26 mouse cellular contexts compared by ENCODE assay signal in genomic region chr2:166709883-166710282, GRCm38 (mm10). TPM values are rescaled to one million over a fixed set of nuclear protein-coding genes. Genes with fewer than 3 reads are reported as not detected.
DNase-seq lines count a peak whose midpoint lies in the region; ATAC-seq and TF ChIP-seq lines count a peak whose summit lies in the region.
"Had no signal": no experiment of that assay in that cellular context is flagged by ENCODE, and none has a peak within 500 bp of the region (broad histone marks: within the 10 kb centered on the region; RNA-seq: fewer than 3 reads in every experiment).

No protein-coding gene starts in this region.

- 0 out of 4 replicates have a peak, but pooled peaks of 1 of the 2 experiments have one; percentile 19 for TF ChIP-seq EP300 in MEL (IDR thresholded peaks at IDR 0.05; ENCODE audit: low read depth in 1 of 2, low read length in 2 of 2)

- 0 out of 2 replicates have a peak overlapping the region, but pooled peaks have one; percentile 23 for H3K9ac ChIP-seq in MEL (ENCODE audit: control insufficient read depth, low read depth, low read length, poor library complexity, severe bottlenecking)
- H3K9ac ChIP-seq in hindbrain, embryonic 14.5 days = no peak overlapping the region
- H3K9ac ChIP-seq: heart, embryonic 13.5 days; hindbrain, embryonic 12.5 days; liver, embryonic 14.5 days; midbrain, embryonic 13.5 days; neural tube, embryonic 12.5 days; stomach, embryonic 15.5 days had no signal

- peaks cover 7% of the 10 kb centered on the region for H3K79me2 ChIP-seq in MEL (ENCODE audit: control insufficient read depth, insufficient read depth, low read length, poor library complexity)

- H3K4me3 ChIP-seq in MEL (ENCODE audit: control insufficient read depth in 1 of 2, insufficient read depth in 1 of 2, low read depth in 2 of 2, low read length in 2 of 2) = no peak overlapping the region
- H3K4me3 ChIP-seq in hindbrain, embryonic 14.5 days (replicated peaks; ENCODE audit: low read length) = no peak overlapping the region
- H3K4me3 ChIP-seq: gastrocnemius, adult 2 months; heart, embryonic 13.5 days; hindbrain, embryonic 12.5 days; midbrain, embryonic 13.5 days; neural tube, embryonic 12.5 days; stomach, embryonic 15.5 days had no signal

- no peak overlapping the region for H3K4me2 ChIP-seq in hindbrain, embryonic 14.5 days (replicated peaks)
- H3K4me2 ChIP-seq: heart, embryonic 13.5 days; hindbrain, embryonic 12.5 days; midbrain, embryonic 13.5 days; stomach, embryonic 15.5 days had no signal

- no peaks in the 10 kb centered on the region for H3K9me3 ChIP-seq in MEL (replicated peaks; ENCODE audit: insufficient read depth, low read length)
- no peaks in the 10 kb centered on the region; the same call in 1 of the 2 replicates for H3K9me3 ChIP-seq in hindbrain, embryonic 14.5 days (ENCODE audit: control insufficient read depth, low read length)
- H3K9me3 ChIP-seq: heart, embryonic 13.5 days; hindbrain, embryonic 12.5 days; midbrain, embryonic 13.5 days; stomach, embryonic 15.5 days had no signal

- TF ChIP-seq CTCF in MEL (IDR thresholded peaks at IDR 0.05 in 2 of 3, conservative IDR thresholded peaks at IDR 0.05 in 1 of 3; ENCODE audit: control insufficient read depth in 1 of 3, insufficient read depth in 1 of 3, low read depth in 2 of 3, low read length in 3 of 3, poor library complexity in 1 of 3, severe bottlenecking in 1 of 3) = no peak

- no peak; a peak in 1 of 4 replicates for TF ChIP-seq POLR2A in MEL (IDR thresholded peaks at IDR 0.05; ENCODE audit: control insufficient read depth in 1 of 2, insufficient read depth in 1 of 2, low read depth in 1 of 2, low read length in 2 of 2, poor library complexity in 1 of 2)

- peaks cover 7 to 28% of the 10 kb centered on the region in 2 experiments for H3K4me1 ChIP-seq in MEL (ENCODE audit: control insufficient read depth in 1 of 2, insufficient read depth in 2 of 2, low read length in 2 of 2)
- H3K4me1 ChIP-seq in hindbrain, embryonic 14.5 days (replicated peaks; ENCODE audit: control insufficient read depth, insufficient read depth, low read length) = peaks cover 33% of the 10 kb centered on the region

- TF ChIP-seq RAD21 in MEL (IDR thresholded peaks at IDR 0.05; ENCODE audit: low read depth, low read length) = no peak

- peak; percentile 8 to 35; a peak in 3 of 4 replicates for ATAC-seq in hematopoietic stem cell, adult 5-6 weeks (replicated peaks in 1 of 2; ENCODE audit: insufficient read depth in 1 of 2, low FRiP score in 2 of 2, low TSS enrichment in 1 of 2, low read depth in 1 of 2, poor library complexity in 2 of 2, severe bottlenecking in 2 of 2)
- ATAC-seq in megakaryocyte, adult 5-6 weeks (ENCODE audit: poor library complexity, severe bottlenecking) = peak; percentile 31
- ATAC-seq in hindbrain, embryonic 14.5 days (ENCODE audit: low FRiP score) = no peak
- no peak for ATAC-seq in erythroblast, adult 5-6 weeks (replicated peaks; ENCODE audit: low FRiP score, poor library complexity, severe bottlenecking)
- ATAC-seq: inflammation-experienced regulatory T-cells, adult 6 months; midbrain, embryonic 13.5 days; Patski had no signal

- DNase-seq in A20 (ENCODE audit: low read depth, low spot score) (peak; percentile 41), MEL (ENCODE audit: low read depth, low spot score) (peak; percentile 79)
- no peak for DNase-seq in hindbrain, embryonic 14.5 days (ENCODE audit: low spot score)
- no peak for DNase-seq in layer of hippocampus, adult 9-11 months
- DNase-seq in gastrocnemius, adult 8-10 months (ENCODE audit: low spot score in 2 of 2) = no peak
- DNase-seq: adrenal gland, postnatal 10 days; cerebellum, adult 9-10 months; gastrocnemius, adult 2 months; heart, postnatal 14 days; kidney, adult 18-20 months; lung, postnatal 10 days; retina, postnatal 1 day; right cerebral cortex, postnatal 25 days; thymus, postnatal 25 days had no signal

- no peaks in the 10 kb centered on the region for H3K27me3 ChIP-seq in MEL (ENCODE audit: control insufficient read depth in 1 of 2, insufficient read depth in 2 of 2, low read length in 2 of 2)
- no peaks in the 10 kb centered on the region for H3K27me3 ChIP-seq in hindbrain, embryonic 14.5 days (ENCODE audit: control insufficient read depth, insufficient read depth, low read length)
- H3K27me3 ChIP-seq: heart, embryonic 13.5 days; hindbrain, embryonic 12.5 days; neural tube, embryonic 12.5 days; stomach, embryonic 15.5 days had no signal

- peak overlapping the region; percentile 55 for H3K27ac ChIP-seq in MEL (ENCODE audit: control insufficient read depth, low read depth, low read length)
- H3K27ac ChIP-seq in hindbrain, embryonic 14.5 days = no peak overlapping the region
- H3K27ac ChIP-seq: gastrocnemius, adult 2 months; heart, embryonic 13.5 days; hindbrain, embryonic 12.5 days; kidney, postnatal 0 days; midbrain, embryonic 13.5 days; neural tube, embryonic 12.5 days; stomach, embryonic 15.5 days had no signal

- peaks cover 0 to 15% of the 10 kb centered on the region in 2 experiments; a peak in 2 of 4 replicates for H3K36me3 ChIP-seq in MEL (ENCODE audit: control insufficient read depth in 1 of 2, insufficient read depth in 2 of 2, low read length in 2 of 2)
- H3K36me3 ChIP-seq in hindbrain, embryonic 14.5 days (replicated peaks; ENCODE audit: control insufficient read depth, insufficient read depth) = 0 out of 2 replicates have a peak, but pooled peaks cover 6% of the 10 kb centered on the region
- H3K36me3 ChIP-seq: stomach, embryonic 15.5 days had no signal

- 84% methylated on average over 2 of the region's 2 CpGs for WGBS in hindbrain, embryonic 14.5 days

TF ChIP-seq in MEL, 35 proteins besides CTCF, POLR2A, EP300 and RAD21:
- TF ChIP-seq HCFC1 (IDR thresholded peaks at IDR 0.05; ENCODE audit: low read depth, low read length) (peak; percentile 76), POLR2AphosphoS2 (IDR thresholded peaks at IDR 0.05; ENCODE audit: low read length) (no peak), ZKSCAN1 (IDR thresholded peaks at IDR 0.05; ENCODE audit: low read depth, low read length) (no peak), ZNF384 (IDR thresholded peaks at IDR 0.05; ENCODE audit: low read depth, low read length) (peak; percentile 96), SIN3A (IDR thresholded peaks at IDR 0.05; ENCODE audit: low read length) (peak; percentile 76), RCOR1 (IDR thresholded peaks at IDR 0.05; ENCODE audit: low read depth, low read length) (peak; percentile 56; the same call in 1 of the 2 replicates)

RNA-seq across cellular contexts. Expression of gene Prex1, which starts 3.7 kb away (rescaled TPM):
- total RNA-seq in MEL (2012; rRNA removed) = 8.0 and 8.5 TPM in 2 replicates
- 10 to 100 TPM; 15.8 to 33.1 TPM for polyA plus RNA-seq in MEL (2012; ENCODE audit: insufficient read depth in 1 of 2, insufficient read length in 2 of 2, low read depth in 1 of 2, low replicate concordance in 2 of 2, missing spikeins in 1 of 2)
- 25.1 and 30.0 TPM in 2 replicates for total RNA-seq in hematopoietic stem cell, adult 5-6 weeks (2017)
- 75.3 and 85.4 TPM in 2 replicates for total RNA-seq in megakaryocyte, adult 5-6 weeks (2015)
- total RNA-seq in megakaryocyte, adult 5-6 weeks (2017) = 61.1 and 73.3 TPM in 2 replicates
- 27.3 and 28.8 TPM in 2 replicates for polyA plus RNA-seq in hindbrain, embryonic 14.5 days (2014; fragmentation: Nextera tagmentation; extraction: Ambion mirVana)
- total RNA-seq in erythroblast, adult 5-6 weeks (2015; ENCODE audit: low replicate concordance) = 15.9 and 26.5 TPM in 2 replicates
- total RNA-seq in erythroblast, adult 5-6 weeks (2017; ENCODE audit: low replicate concordance) = 19.8 and 35.4 TPM in 2 replicates
- total RNA-seq in gastrocnemius, adult 8-10 months (2022) = 1 to 10 TPM; 3.2 to 3.8 (median 3.4) TPM

Comparison
In these comparisons a context has a peak if more than half of its experiments do, and no peak if none do; other contexts are left out.
1. DNase-seq: peak in A20 (single experiment) and MEL (single experiment); none in hindbrain, embryonic 14.5 days (single experiment), layer of hippocampus, adult 9-11 months (single experiment) and gastrocnemius, adult 8-10 months (0 of 2).
2. ATAC-seq: peak in hematopoietic stem cell, adult 5-6 weeks (2 of 2) and megakaryocyte, adult 5-6 weeks (single experiment); none in hindbrain, embryonic 14.5 days (single experiment) and erythroblast, adult 5-6 weeks (single experiment).